Mouse (Mus musculus): Measurements from ENCODE around the gene Chchd1.

- no peak for TF ChIP-seq EP300 (IDR thresholded peaks at IDR 0.05; ENCODE audit: low read depth)
- TF ChIP-seq CTCF (IDR thresholded peaks at IDR 0.05; ENCODE audit: low read depth): no peak
Observed at GRCm38 (mm10) chr14:20659687-20660086, 43.1 kb upstream of the Chchd1 start.
